Mouse (Mus musculus) limb, embryonic 13.5 days (tissue): ENCODE measurements around the gene Pheta1. TPM values are rescaled to one million over a fixed set of nuclear protein-coding genes. Genes with fewer than 3 reads are reported as not detected.

Source experiments
- ATAC-seq: fragments of 200-750 bp; cut with Nextera tagmentation; 2 replicates; pipeline ENCODE4 v1.8.0; 2017; ENCODE audit warnings: low read depth, moderate number of reproducible peaks, moderate TSS enrichment; ENCODE audit not compliant: low FRiP score
- H3K27ac ChIP-seq: fragments of 300-500 bp; sonication (generic); 2 replicates; pipeline ENCODE4 v1.5.1; 2015; ENCODE audit warnings: inconsistent platforms, mild to moderate bottlenecking, moderate library complexity
- H3K27me3 ChIP-seq: fragments of 300-500 bp; sonication (generic); 2 replicates; pipeline ENCODE4 v1.6.1; 2015; ENCODE audit warnings: mild to moderate bottlenecking, inconsistent platforms
- H3K36me3 ChIP-seq: fragments of 300-500 bp; sonication (generic); 2 replicates; pipeline ENCODE4 v1.6.1; 2015; ENCODE audit warnings: inconsistent platforms, mild to moderate bottlenecking, moderate library complexity
- H3K4me1 ChIP-seq: fragments of 300-500 bp; sonication (generic); 2 replicates; pipeline ENCODE4 v1.6.1; 2015; ENCODE audit warnings: inconsistent platforms
- H3K4me2 ChIP-seq: fragments of 300-500 bp; sonication (generic); replicated peaks from 2 replicates; pipeline ENCODE4 v1.6.1; 2015; ENCODE audit warnings: inconsistent platforms, mild to moderate bottlenecking, moderate library complexity
- H3K4me3 ChIP-seq: fragments of 300-500 bp; sonication (generic); 2 replicates; pipeline ENCODE4 v1.5.1; 2015; ENCODE audit warnings: moderate library complexity, mild to moderate bottlenecking, inconsistent platforms
- H3K9ac ChIP-seq: fragments of 300-500 bp; sonication (generic); 2 replicates; pipeline ENCODE4 v1.6.1; 2015; ENCODE audit warnings: mild to moderate bottlenecking, inconsistent platforms
- H3K9me3 ChIP-seq: fragments of 300-500 bp; sonication (generic); 2 replicates; pipeline ENCODE4 v1.6.1; 2016; ENCODE audit warnings: inconsistent platforms
- WGBS: fragments of 180-500 bp; shearing (Covaris S2); methylation state at CpG from one replicate; pipeline ENCODE4 v1.1.7; 2015; 5-methylcytosine and 5-hydroxymethylcytosine counted together
- polyA plus RNA-seq: library from polyadenylated mRNA; unstranded; fragments of >200 nt; fragmentation: Nextera tagmentation; extraction: Ambion mirVana; gene quantifications from 2 replicates; pipeline ENCODE4 v1.2.1, GENCODE M21; 2015

Pheta1 gene
- polyA plus RNA-seq, 1 experiment from 2014 or later = 43.4 TPM

GRCm38 (mm10) chr5:121876901-121877300, 28.1 kb downstream of the Pheta1 start:
- H3K4me1 ChIP-seq = peaks cover 9% of the 10 kb centered on the region; the same call in 1 of the 2 replicates
- H3K4me3 ChIP-seq = no peak overlapping the region
- WGBS = 88% methylated on average over 12 of the region's 12 CpGs
- no peaks in the 10 kb centered on the region for H3K27me3 ChIP-seq
- H3K9ac ChIP-seq = no peak overlapping the region
- no peaks in the 10 kb centered on the region for H3K9me3 ChIP-seq
- no peak overlapping the region for H3K4me2 ChIP-seq
- no peak for ATAC-seq
- no peak overlapping the region for H3K27ac ChIP-seq
- H3K36me3 ChIP-seq = peaks cover 6% of the 10 kb centered on the region

- no peak for ATAC-seq
- H3K4me3 ChIP-seq = no peak overlapping the region
- no peaks in the 10 kb centered on the region for H3K27me3 ChIP-seq
- H3K27ac ChIP-seq = no peak overlapping the region
- no peak overlapping the region for H3K4me2 ChIP-seq
- no peak overlapping the region for H3K9ac ChIP-seq
- 79% methylated on average over 17 of the region's 17 CpGs for WGBS
- H3K36me3 ChIP-seq = peaks cover 6% of the 10 kb centered on the region
- H3K4me1 ChIP-seq = peaks cover 9% of the 10 kb centered on the region; the same call in 1 of the 2 replicates
- H3K9me3 ChIP-seq = no peaks in the 10 kb centered on the region
Observed at GRCm38 (mm10) chr5:121878703-121879102, 29.9 kb downstream of the Pheta1 start.

- no peaks in the 10 kb centered on the region for H3K27me3 ChIP-seq
- ATAC-seq = no peak
- H3K9ac ChIP-seq = no peak overlapping the region
- WGBS = 69% methylated on average over 6 of the region's 6 CpGs
- H3K9me3 ChIP-seq = no peaks in the 10 kb centered on the region
- H3K36me3 ChIP-seq = peaks cover 6% of the 10 kb centered on the region
- no peak overlapping the region for H3K4me3 ChIP-seq
- no peak overlapping the region for H3K4me2 ChIP-seq
- peaks cover 9% of the 10 kb centered on the region; the same call in 1 of the 2 replicates for H3K4me1 ChIP-seq
- no peak overlapping the region for H3K27ac ChIP-seq
Observed at GRCm38 (mm10) chr5:121879211-121879610, 30.4 kb downstream of the Pheta1 start.

GRCm38 (mm10) chr5:121883356-121883755, 34.6 kb downstream of the Pheta1 start:
- 71% methylated on average over 8 of the region's 8 CpGs for WGBS
- no peak for ATAC-seq
- Histone ChIP-seq H3K4me1 (peaks cover 8% of the 10 kb centered on the region; the same call in 1 of the 2 replicates), H3K27me3 (no peaks in the 10 kb centered on the region), H3K36me3 (no peaks in the 10 kb centered on the region; the same call in 1 of the 2 replicates), H3K27ac (no peak overlapping the region), H3K9ac (no peak overlapping the region), H3K9me3 (peaks cover 6% of the 10 kb centered on the region; the same call in 1 of the 2 replicates), H3K4me2 (no peak overlapping the region), H3K4me3 (no peak overlapping the region)

- 22% methylated on average over 13 of the region's 13 CpGs for WGBS
- H3K4me1 ChIP-seq = no peaks in the 10 kb centered on the region
- peaks cover 6% of the 10 kb centered on the region; the same call in 1 of the 2 replicates for H3K9me3 ChIP-seq
- no peaks in the 10 kb centered on the region; the same call in 1 of the 2 replicates for H3K36me3 ChIP-seq
- no peak overlapping the region for H3K9ac ChIP-seq
- H3K4me2 ChIP-seq = no peak overlapping the region
- H3K4me3 ChIP-seq = no peak overlapping the region
- no peak overlapping the region for H3K27ac ChIP-seq
- ATAC-seq = no peak
- H3K27me3 ChIP-seq = 0 out of 2 replicates have a peak, but pooled peaks cover 9% of the 10 kb centered on the region
Observed at GRCm38 (mm10) chr5:121889375-121889774, 40.6 kb downstream of the Pheta1 start.

GRCm38 (mm10) chr5:121889819-121890362, 41.1 kb downstream of the Pheta1 start:
- Histone ChIP-seq H3K9ac (no peak overlapping the region), H3K4me3 (no peak overlapping the region), H3K4me2 (no peak overlapping the region), H3K27ac (no peak overlapping the region), H3K27me3 (peaks cover 14% of the 10 kb centered on the region; the same call in 1 of the 2 replicates), H3K9me3 (peaks cover 6% of the 10 kb centered on the region; the same call in 1 of the 2 replicates), H3K4me1 (peaks cover 3% of the 10 kb centered on the region), H3K36me3 (no peaks in the 10 kb centered on the region; the same call in 1 of the 2 replicates)
- ATAC-seq = no peak
- WGBS = 28% methylated on average over 9 of the region's 9 CpGs

GRCm38 (mm10) chr5:121890925-121891324, 42.1 kb downstream of the Pheta1 start:
- H3K27ac ChIP-seq = no peak overlapping the region
- peaks cover 4% of the 10 kb centered on the region; the same call in 1 of the 2 replicates for H3K9me3 ChIP-seq
- no peak for ATAC-seq
- peaks cover 14% of the 10 kb centered on the region for H3K4me1 ChIP-seq
- no peak overlapping the region for H3K4me2 ChIP-seq
- WGBS = 94% methylated on average over 7 of the region's 7 CpGs
- H3K4me3 ChIP-seq = no peak overlapping the region
- H3K27me3 ChIP-seq = peaks cover 21% of the 10 kb centered on the region; the same call in 1 of the 2 replicates
- no peak overlapping the region for H3K9ac ChIP-seq
- no peaks in the 10 kb centered on the region; the same call in 1 of the 2 replicates for H3K36me3 ChIP-seq

- no peak overlapping the region for H3K9ac ChIP-seq
- H3K4me1 ChIP-seq = peaks cover 15% of the 10 kb centered on the region
- H3K4me2 ChIP-seq = no peak overlapping the region
- H3K4me3 ChIP-seq = no peak overlapping the region
- WGBS = 78% methylated on average over 14 of the region's 14 CpGs
- peaks cover 25% of the 10 kb centered on the region; the same call in 1 of the 2 replicates for H3K27me3 ChIP-seq
- H3K9me3 ChIP-seq = no peaks in the 10 kb centered on the region
- no peaks in the 10 kb centered on the region for H3K36me3 ChIP-seq
- no peak overlapping the region for H3K27ac ChIP-seq
- ATAC-seq = no peak
Observed at GRCm38 (mm10) chr5:121892281-121892680, 43.5 kb downstream of the Pheta1 start.

GRCm38 (mm10) chr5:121893581-121893980, 44.8 kb downstream of the Pheta1 start:
- ATAC-seq = no peak
- H3K4me3 ChIP-seq = no peak overlapping the region
- H3K27ac ChIP-seq = no peak overlapping the region
- H3K4me2 ChIP-seq = no peak overlapping the region
- no peaks in the 10 kb centered on the region for H3K36me3 ChIP-seq
- H3K9me3 ChIP-seq = no peaks in the 10 kb centered on the region
- peaks cover 15% of the 10 kb centered on the region for H3K4me1 ChIP-seq
- H3K9ac ChIP-seq = no peak overlapping the region
- 35% methylated on average over 3 of the region's 3 CpGs for WGBS
- peaks cover 25% of the 10 kb centered on the region; the same call in 1 of the 2 replicates for H3K27me3 ChIP-seq

GRCm38 (mm10) chr5:121894647-121895046, 45.9 kb downstream of the Pheta1 start:
- WGBS = 66% methylated on average over 10 of the region's 10 CpGs
- H3K4me3 ChIP-seq = no peak overlapping the region

GRCm38 (mm10) chr5:121895117-121895756, 46.5 kb downstream of the Pheta1 start:
- H3K4me1 ChIP-seq = peaks cover 15% of the 10 kb centered on the region
- 37% methylated on average over 24 of the region's 24 CpGs for WGBS
- H3K4me2 ChIP-seq = 0 out of 2 replicates have a peak overlapping the region, but pooled peaks have one; percentile 9
- no peak for ATAC-seq
- H3K4me3 ChIP-seq = no peak overlapping the region
- peaks cover 25% of the 10 kb centered on the region; the same call in 1 of the 2 replicates for H3K27me3 ChIP-seq
- no peak overlapping the region for H3K9ac ChIP-seq
- no peaks in the 10 kb centered on the region for H3K9me3 ChIP-seq
- H3K36me3 ChIP-seq = no peaks in the 10 kb centered on the region
- H3K27ac ChIP-seq = no peak overlapping the region

More at GRCm38 (mm10) chr5:121894647-121895046, 45.9 kb downstream of the Pheta1 start:
- Histone ChIP-seq H3K9ac (no peak overlapping the region), H3K9me3 (no peaks in the 10 kb centered on the region), H3K27me3 (peaks cover 25% of the 10 kb centered on the region; the same call in 1 of the 2 replicates), H3K4me2 (no peak overlapping the region), H3K4me1 (peaks cover 15% of the 10 kb centered on the region), H3K27ac (no peak overlapping the region), H3K36me3 (no peaks in the 10 kb centered on the region)
- no peak for ATAC-seq
